Mouse (Mus musculus): ENCODE data around the gene Sinhcaf. TPM values are rescaled to one million over a fixed set of nuclear protein-coding genes. Genes with fewer than 3 reads are reported as not detected.
A peak's percentile ranks its signal among the peaks of the same experiment; 100 is the strongest.
"Not testable (repeated sequence)": the region's sequence is repeated elsewhere in the genome, so short reads cannot be mapped to it uniquely, and the experiment has no call there.

Sinhcaf gene
- polyA plus RNA-seq, 1 experiment from 2014 or later: 169 TPM

- H3K27ac ChIP-seq: peak overlapping the region; percentile 70
- under 1% methylated on average over 30 of the region's 30 CpGs for WGBS
- no peak for ATAC-seq (ENCODE audit: low FRiP score, low read depth)
- H3K9me3 ChIP-seq: no peaks in the 10 kb centered on the region
- H3K4me3 ChIP-seq: peak overlapping the region; percentile 94
- peaks cover 17% of the 10 kb centered on the region for H3K4me1 ChIP-seq
- no peaks in the 10 kb centered on the region for H3K27me3 ChIP-seq (replicated peaks)
- H3K36me3 ChIP-seq: no peaks in the 10 kb centered on the region
- peak overlapping the region; percentile 76 for H3K4me2 ChIP-seq (replicated peaks)
- peak overlapping the region; percentile 96 for H3K9ac ChIP-seq
Measured at GRCm38 (mm10) chr6:148944344-148944766, 1.9 kb downstream of the Sinhcaf start.

GRCm38 (mm10) chr6:148943695-148944094 is 2.6 kb downstream of the Sinhcaf start:
- H3K36me3 ChIP-seq: no peaks in the 10 kb centered on the region
- no peaks in the 10 kb centered on the region for H3K27me3 ChIP-seq (replicated peaks)
- H3K4me1 ChIP-seq: peaks cover 17% of the 10 kb centered on the region
- peak overlapping the region; percentile 76 for H3K4me2 ChIP-seq (replicated peaks)
- peak overlapping the region; percentile 96 for H3K9ac ChIP-seq
- ATAC-seq (ENCODE audit: low FRiP score, low read depth): no peak
- H3K27ac ChIP-seq: no peak overlapping the region
- H3K9me3 ChIP-seq: no peaks in the 10 kb centered on the region
- WGBS: 21% methylated on average over 3 of the region's 3 CpGs
- H3K4me3 ChIP-seq: peak overlapping the region; percentile 94

DNA sequence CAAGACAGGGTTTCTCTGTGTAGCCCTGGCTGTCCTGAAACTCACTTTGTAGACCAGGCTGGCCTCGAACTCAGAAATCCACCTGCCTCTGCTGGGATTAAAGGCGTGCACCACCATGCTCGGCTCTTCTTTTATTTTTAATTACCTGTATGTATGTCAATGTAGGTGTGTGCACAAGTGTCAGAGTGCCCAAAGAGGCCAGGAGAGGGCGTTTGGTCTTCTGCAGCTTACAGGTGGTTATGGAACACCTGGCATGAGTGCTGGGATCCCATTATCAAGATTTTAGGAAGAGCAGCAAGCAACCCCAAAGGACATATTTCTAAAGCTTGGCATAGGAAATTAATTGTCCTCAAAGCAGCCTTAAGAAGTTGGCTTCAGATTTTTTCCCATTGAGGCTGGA is 3.9 kb downstream of the Sinhcaf start:
- H3K4me1 ChIP-seq: peaks cover 17% of the 10 kb centered on the region
- no peak for ATAC-seq (ENCODE audit: low FRiP score, low read depth)
- no peaks in the 10 kb centered on the region for H3K36me3 ChIP-seq
- 75% methylated on average over 4 of the region's 4 CpGs for WGBS
- H3K4me2 ChIP-seq (replicated peaks): no peak overlapping the region
- H3K9me3 ChIP-seq: no peaks in the 10 kb centered on the region
- no peak overlapping the region for H3K27ac ChIP-seq
- no peak overlapping the region for H3K9ac ChIP-seq
- H3K27me3 ChIP-seq (replicated peaks): no peaks in the 10 kb centered on the region
- H3K4me3 ChIP-seq: no peak overlapping the region

- peak overlapping the region; percentile 33 for H3K4me2 ChIP-seq (replicated peaks)
- no peak overlapping the region for H3K27ac ChIP-seq
- H3K4me3 ChIP-seq: no peak overlapping the region
- no peak overlapping the region for H3K9ac ChIP-seq
- H3K4me1 ChIP-seq: peaks cover 17% of the 10 kb centered on the region
- 51% methylated on average over 5 of the region's 5 CpGs for WGBS
- H3K9me3 ChIP-seq: no peaks in the 10 kb centered on the region
- ATAC-seq (ENCODE audit: low FRiP score, low read depth): no peak
- no peaks in the 10 kb centered on the region for H3K36me3 ChIP-seq
- no peaks in the 10 kb centered on the region for H3K27me3 ChIP-seq (replicated peaks)
Measured at GRCm38 (mm10) chr6:148941880-148942279, 4.4 kb downstream of the Sinhcaf start.

- not testable (repeated sequence) for H3K27ac ChIP-seq; H3K4me3 ChIP-seq; H3K4me2 ChIP-seq (replicated peaks); H3K27me3 ChIP-seq (replicated peaks); H3K36me3 ChIP-seq; H3K9ac ChIP-seq; H3K9me3 ChIP-seq; ATAC-seq (ENCODE audit: low FRiP score, low read depth)
- peaks cover 17% of the 10 kb centered on the region for H3K4me1 ChIP-seq
- WGBS: 92% methylated on average over 2 of the region's 3 CpGs
Measured at GRCm38 (mm10) chr6:148940383-148940782, 5.9 kb downstream of the Sinhcaf start.

DNA sequence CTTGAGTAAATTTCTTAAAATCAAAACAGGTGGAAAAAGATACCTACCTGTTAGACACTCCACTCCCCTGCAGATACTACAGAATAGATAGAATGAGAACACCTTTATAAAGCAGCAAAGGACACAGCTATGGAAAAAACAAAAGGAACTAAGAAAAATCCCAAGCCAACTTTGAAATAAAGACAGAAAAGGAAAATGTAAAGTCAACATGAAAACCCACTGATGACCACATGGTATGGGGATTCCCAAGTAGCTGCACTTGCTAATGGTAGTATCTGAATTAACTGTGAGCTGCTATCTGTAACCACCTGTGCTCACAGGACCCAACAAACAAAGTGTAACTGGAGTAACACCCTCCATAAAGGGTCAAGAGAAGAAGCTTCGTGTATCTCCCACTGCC is 8.6 kb downstream of the Sinhcaf start:
- H3K27ac ChIP-seq: no peak overlapping the region
- no peak overlapping the region for H3K9ac ChIP-seq
- H3K4me1 ChIP-seq: peaks cover 7% of the 10 kb centered on the region
- 67% methylated on average over 1 of the region's 1 CpGs for WGBS
- no peaks in the 10 kb centered on the region for H3K9me3 ChIP-seq
- no peak for ATAC-seq (ENCODE audit: low FRiP score, low read depth)
- H3K4me3 ChIP-seq: no peak overlapping the region
- peaks cover 5% of the 10 kb centered on the region; the same call in 1 of the 2 replicates for H3K36me3 ChIP-seq
- no peak overlapping the region for H3K4me2 ChIP-seq (replicated peaks)
- no peaks in the 10 kb centered on the region for H3K27me3 ChIP-seq (replicated peaks)

- Histone ChIP-seq H3K36me3 (peaks cover 27% of the 10 kb centered on the region), H3K27ac (no peak overlapping the region), H3K4me1 (no peaks in the 10 kb centered on the region; the same call in 1 of the 2 replicates), H3K4me3 (no peak overlapping the region), H3K27me3 (replicated peaks) (no peaks in the 10 kb centered on the region), H3K4me2 (replicated peaks) (no peak overlapping the region), H3K9me3 (no peaks in the 10 kb centered on the region), H3K9ac (no peak overlapping the region)
- no peak for ATAC-seq (ENCODE audit: low FRiP score, low read depth)
- WGBS: 69% methylated on average over 3 of the region's 3 CpGs
Measured at GRCm38 (mm10) chr6:148934961-148935590, 11.2 kb downstream of the Sinhcaf start.

DNA sequence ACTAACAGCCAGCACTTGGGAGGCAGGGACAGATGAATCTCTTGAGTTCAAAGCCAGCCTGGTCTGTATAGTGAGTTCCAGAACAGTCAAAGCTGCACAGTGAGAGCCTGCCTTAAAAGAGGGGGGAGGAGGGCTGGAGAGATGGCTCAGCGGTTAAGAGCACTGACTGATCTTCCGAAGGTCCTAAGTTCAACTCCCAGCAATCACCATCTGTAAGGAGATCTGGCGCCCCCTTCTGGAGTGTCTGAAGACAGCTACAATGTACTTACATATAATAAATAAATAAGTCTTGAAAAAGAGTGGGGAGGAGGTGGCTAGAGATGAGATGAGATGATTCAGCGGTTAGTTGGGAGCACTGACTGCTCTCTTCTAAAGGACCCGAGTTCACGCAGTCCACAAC is 15.0 kb downstream of the Sinhcaf start:
- 84% methylated on average over 6 of the region's 6 CpGs for WGBS
- H3K9me3 ChIP-seq: no peaks in the 10 kb centered on the region
- H3K4me3 ChIP-seq: no peak overlapping the region
- no peaks in the 10 kb centered on the region; the same call in 1 of the 2 replicates for H3K4me1 ChIP-seq
- no peaks in the 10 kb centered on the region for H3K27me3 ChIP-seq (replicated peaks)
- H3K4me2 ChIP-seq (replicated peaks): no peak overlapping the region
- H3K9ac ChIP-seq: no peak overlapping the region
- ATAC-seq (ENCODE audit: low FRiP score, low read depth): 0 out of 2 replicates have a peak, but pooled peaks have one; percentile 56
- peaks cover 53% of the 10 kb centered on the region for H3K36me3 ChIP-seq
- no peak overlapping the region for H3K27ac ChIP-seq

GRCm38 (mm10) chr6:148918841-148919398 is 27.3 kb downstream of the Sinhcaf start:
- Histone ChIP-seq H3K27ac (no peak overlapping the region), H3K36me3 (peaks cover 19% of the 10 kb centered on the region), H3K9me3 (no peaks in the 10 kb centered on the region), H3K4me1 (no peaks in the 10 kb centered on the region), H3K4me2 (replicated peaks) (no peak overlapping the region), H3K9ac (no peak overlapping the region), H3K4me3 (no peak overlapping the region), H3K27me3 (replicated peaks) (no peaks in the 10 kb centered on the region)
- no peak for ATAC-seq (ENCODE audit: low FRiP score, low read depth)

- Histone ChIP-seq H3K9me3 (no peaks in the 10 kb centered on the region), H3K27ac (no peak overlapping the region), H3K4me2 (replicated peaks) (no peak overlapping the region), H3K27me3 (replicated peaks) (no peaks in the 10 kb centered on the region), H3K4me1 (no peaks in the 10 kb centered on the region), H3K9ac (no peak overlapping the region), H3K36me3 (peaks cover 11% of the 10 kb centered on the region; the same call in 1 of the 2 replicates), H3K4me3 (no peak overlapping the region)
- no peak for ATAC-seq (ENCODE audit: low FRiP score, low read depth)
- WGBS: 85% methylated on average over 1 of the region's 1 CpGs
Measured at GRCm38 (mm10) chr6:148917672-148918071, 28.6 kb downstream of the Sinhcaf start.

DNA sequence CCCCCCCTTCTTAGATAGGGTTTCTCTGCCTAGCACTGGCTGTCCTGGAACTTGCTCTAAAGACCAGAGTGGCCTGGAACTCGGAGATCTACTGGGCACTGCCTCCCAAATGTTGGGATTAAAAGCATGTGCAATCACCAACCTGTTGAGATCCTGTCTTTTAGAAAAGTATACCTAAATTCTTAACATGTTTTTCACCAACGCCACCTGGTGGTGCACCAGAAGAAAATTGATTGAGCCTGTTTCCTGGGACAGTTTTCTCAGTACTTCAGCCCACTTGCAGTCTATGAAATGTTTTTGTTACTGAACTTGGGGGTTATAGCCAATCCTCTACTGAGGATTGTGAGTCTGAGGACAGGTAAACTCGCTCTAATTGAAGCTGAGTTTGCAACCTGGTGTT is 29.4 kb downstream of the Sinhcaf start:
- H3K9ac ChIP-seq: no peak overlapping the region
- no peaks in the 10 kb centered on the region for H3K9me3 ChIP-seq
- H3K27me3 ChIP-seq (replicated peaks): no peaks in the 10 kb centered on the region
- H3K36me3 ChIP-seq: peaks cover 11% of the 10 kb centered on the region; the same call in 1 of the 2 replicates
- H3K4me3 ChIP-seq: no peak overlapping the region
- H3K4me2 ChIP-seq (replicated peaks): no peak overlapping the region
- H3K4me1 ChIP-seq: no peaks in the 10 kb centered on the region
- no peak for ATAC-seq (ENCODE audit: low FRiP score, low read depth)
- WGBS: 35% methylated on average over 3 of the region's 3 CpGs
- no peak overlapping the region for H3K27ac ChIP-seq

- H3K4me1 ChIP-seq: no peaks in the 10 kb centered on the region
- no peak overlapping the region for H3K9ac ChIP-seq
- H3K4me3 ChIP-seq: no peak overlapping the region
- H3K36me3 ChIP-seq: no peaks in the 10 kb centered on the region
- ATAC-seq (ENCODE audit: low FRiP score, low read depth): peak; percentile 61
- no peaks in the 10 kb centered on the region for H3K9me3 ChIP-seq
- no peaks in the 10 kb centered on the region for H3K27me3 ChIP-seq (replicated peaks)
- whole genome bisulfite sequencing: 20% methylated on average over 2 of the region's 2 CpGs
- H3K27ac ChIP-seq: no peak overlapping the region
- H3K4me2 ChIP-seq (replicated peaks): no peak overlapping the region
Measured at GRCm38 (mm10) chr6:148913938-148914337, 32.3 kb downstream of the Sinhcaf start.

DNA sequence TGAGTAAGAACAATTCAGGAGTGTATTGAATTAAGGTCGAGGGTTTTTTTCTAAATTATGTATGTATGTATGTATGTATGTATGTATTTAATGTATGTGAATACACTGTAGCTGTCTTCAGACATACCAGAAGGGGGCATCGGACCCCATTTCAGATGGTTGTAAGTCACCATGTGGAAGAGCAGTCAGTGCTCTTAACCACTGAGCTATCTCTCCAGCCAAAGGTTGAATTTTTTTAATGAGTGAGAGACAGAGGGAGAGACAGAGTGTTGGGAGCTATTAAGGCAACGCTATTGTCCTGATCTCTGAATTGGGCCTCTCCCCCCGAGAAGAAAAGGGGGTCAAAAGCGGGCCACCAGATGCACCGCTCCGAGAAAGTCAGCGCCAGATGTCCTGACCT is 34.4 kb downstream of the Sinhcaf start:
- not testable (repeated sequence) for H3K9ac ChIP-seq; H3K27ac ChIP-seq; H3K27me3 ChIP-seq (replicated peaks); H3K36me3 ChIP-seq; H3K9me3 ChIP-seq; H3K4me3 ChIP-seq; H3K4me1 ChIP-seq; ATAC-seq (ENCODE audit: low FRiP score, low read depth); H3K4me2 ChIP-seq (replicated peaks)
- 82% methylated on average over 8 of the region's 8 CpGs for WGBS
